13 mouse cellular contexts compared by ENCODE assay signal in genomic region chr3:60371176-60371965, GRCm38 (mm10).
DNase-seq lines count a peak whose midpoint lies in the region; ATAC-seq and TF ChIP-seq lines count a peak whose summit lies in the region.
"Had no signal": no experiment of that assay in that cellular context is flagged by ENCODE, and none has a peak within 500 bp of the region (broad histone marks: within the 10 kb centered on the region; RNA-seq: fewer than 3 reads in every experiment).

No protein-coding gene starts in this region.

- no peak for TF ChIP-seq EP300 in MEL (IDR thresholded peaks at IDR 0.05; ENCODE audit: low read depth in 1 of 2, low read length in 2 of 2)

- WGBS in lung, embryonic 16.5 days: 66% methylated on average over 2 of the region's 2 CpGs
- 64% methylated on average over 2 of the region's 2 CpGs for WGBS in lung, adult 2 months

- no peaks in the 10 kb centered on the region for H3K9me3 ChIP-seq in lung, embryonic 16.5 days (ENCODE audit: control insufficient read depth, low read length)
- no peaks in the 10 kb centered on the region for H3K9me3 ChIP-seq in MEL (replicated peaks; ENCODE audit: insufficient read depth, low read length)
- H3K9me3 ChIP-seq: hindbrain, embryonic 13.5 days had no signal

- H3K9ac ChIP-seq in lung, embryonic 16.5 days (ENCODE audit: low read length): no peak overlapping the region
- no peak overlapping the region for H3K9ac ChIP-seq in MEL (ENCODE audit: control insufficient read depth, low read depth, low read length, poor library complexity, severe bottlenecking)
- H3K9ac ChIP-seq: hindbrain, embryonic 13.5 days; lung, embryonic 14.5 days had no signal

- H3K27me3 ChIP-seq in lung, embryonic 16.5 days (ENCODE audit: control insufficient read depth, insufficient read depth, low read depth, low read length): no peaks in the 10 kb centered on the region
- no peaks in the 10 kb centered on the region for H3K27me3 ChIP-seq in MEL (ENCODE audit: control insufficient read depth in 1 of 2, insufficient read depth in 2 of 2, low read length in 2 of 2)
- H3K27me3 ChIP-seq: hindbrain, embryonic 13.5 days had no signal

- no peaks in the 10 kb centered on the region for H3K4me1 ChIP-seq in lung, embryonic 16.5 days (replicated peaks; ENCODE audit: control insufficient read depth, insufficient read depth, low read length)
- H3K4me1 ChIP-seq in lung, adult 2 months (ENCODE audit: control insufficient read depth, insufficient read depth, low read length): no peaks in the 10 kb centered on the region
- peaks cover 0 to 7% of the 10 kb centered on the region in 2 experiments; a peak in 2 of 4 replicates for H3K4me1 ChIP-seq in MEL (ENCODE audit: control insufficient read depth in 1 of 2, insufficient read depth in 2 of 2, low read length in 2 of 2)
- H3K4me1 ChIP-seq in embryonic fibroblast, embryonic 13.5 days (ENCODE audit: control insufficient read depth, insufficient read depth, low read length): peaks cover 2% of the 10 kb centered on the region; the same call in 1 of the 2 replicates
- H3K4me1 ChIP-seq: hindbrain, embryonic 13.5 days had no signal

- 0 out of 2 replicates have a peak overlapping the region, but pooled peaks have one; percentile 15 for H3K27ac ChIP-seq in lung, embryonic 16.5 days (ENCODE audit: low read length)
- H3K27ac ChIP-seq in MEL (ENCODE audit: control insufficient read depth, low read depth, low read length): no peak overlapping the region
- peak overlapping the region; percentile 58 for H3K27ac ChIP-seq in embryonic fibroblast, embryonic 13.5 days (ENCODE audit: insufficient read depth, low read length)
- H3K27ac ChIP-seq: hindbrain, embryonic 13.5 days had no signal

- H3K79me2 ChIP-seq in MEL (ENCODE audit: control insufficient read depth, insufficient read depth, low read length, poor library complexity): no peaks in the 10 kb centered on the region

- DNase-seq in lung, adult 2 months: no peak
- peak; percentile 35 for DNase-seq in MEL (ENCODE audit: low read depth, low spot score)
- no peak for DNase-seq in left cerebral cortex, adult 11 months (ENCODE audit: low spot score)
- DNase-seq in cerebellum, postnatal 25 days: no peak
- DNase-seq: kidney, adult 11 months; lung, embryonic 14.5 days; right cerebral cortex, postnatal 14 days had no signal

- H3K4me2 ChIP-seq in lung, embryonic 16.5 days (ENCODE audit: low read depth, low read length): no peak overlapping the region
- H3K4me2 ChIP-seq: hindbrain, embryonic 13.5 days; lung, embryonic 14.5 days had no signal

- H3K4me3 ChIP-seq in lung, embryonic 16.5 days (ENCODE audit: low read length): no peak overlapping the region
- H3K4me3 ChIP-seq in lung, adult 2 months (replicated peaks; ENCODE audit: extremely low read depth, low read depth, low read length): no peak overlapping the region
- H3K4me3 ChIP-seq in MEL (ENCODE audit: control insufficient read depth in 1 of 2, insufficient read depth in 1 of 2, low read depth in 2 of 2, low read length in 2 of 2): no peak overlapping the region
- no peak overlapping the region for H3K4me3 ChIP-seq in embryonic fibroblast, embryonic 13.5 days (ENCODE audit: insufficient read depth, low read length)
- H3K4me3 ChIP-seq: hindbrain, embryonic 13.5 days had no signal

- no peaks in the 10 kb centered on the region for H3K36me3 ChIP-seq in lung, embryonic 16.5 days (ENCODE audit: control insufficient read depth, insufficient read depth, low read length)
- H3K36me3 ChIP-seq in MEL (ENCODE audit: control insufficient read depth in 1 of 2, insufficient read depth in 2 of 2, low read length in 2 of 2): peaks cover 0 to 6% of the 10 kb centered on the region in 2 experiments; a peak in 2 of 4 replicates
- H3K36me3 ChIP-seq: hindbrain, embryonic 13.5 days had no signal

- no peak for ATAC-seq in lung, embryonic 16.5 days (ENCODE audit: low read depth)
- ATAC-seq in hematopoietic stem cell, adult 5-6 weeks (replicated peaks in 1 of 2; ENCODE audit: insufficient read depth in 1 of 2, low FRiP score in 2 of 2, low TSS enrichment in 1 of 2, low read depth in 1 of 2, poor library complexity in 2 of 2, severe bottlenecking in 2 of 2): peak; percentile 59 to 74; a peak in 3 of 4 replicates
- ATAC-seq in CD4-positive, CD25-positive, alpha-beta regulatory T cell, adult 4 months: no peak
- ATAC-seq: midbrain, embryonic 16.5 days had no signal

- no peak for TF ChIP-seq POLR2A in lung, adult 2 months (IDR thresholded peaks at IDR 0.05; ENCODE audit: borderline replicate concordance, extremely low read depth, low read depth, low read length)
- no peak for TF ChIP-seq POLR2A in MEL (IDR thresholded peaks at IDR 0.05; ENCODE audit: control insufficient read depth in 1 of 2, insufficient read depth in 1 of 2, low read depth in 1 of 2, low read length in 2 of 2, poor library complexity in 1 of 2)
- TF ChIP-seq POLR2A in embryonic fibroblast, embryonic 13.5 days (IDR thresholded peaks at IDR 0.05; ENCODE audit: low read depth, low read length): no peak

- no peak for TF ChIP-seq RAD21 in MEL (IDR thresholded peaks at IDR 0.05; ENCODE audit: low read depth, low read length)

- TF ChIP-seq CTCF in lung, adult 2 months (IDR thresholded peaks at IDR 0.05; ENCODE audit: insufficient read depth, low read length): no peak
- TF ChIP-seq CTCF in MEL (IDR thresholded peaks at IDR 0.05 in 2 of 3, conservative IDR thresholded peaks at IDR 0.05 in 1 of 3; ENCODE audit: control insufficient read depth in 1 of 3, insufficient read depth in 1 of 3, low read depth in 2 of 3, low read length in 3 of 3, poor library complexity in 1 of 3, severe bottlenecking in 1 of 3): no peak
- no peak for TF ChIP-seq CTCF in embryonic fibroblast, embryonic 13.5 days (IDR thresholded peaks at IDR 0.05; ENCODE audit: borderline replicate concordance, insufficient read depth, low read length)

TF ChIP-seq in MEL, 35 proteins besides CTCF, POLR2A, EP300 and RAD21:
- TF ChIP-seq UBTF (IDR thresholded peaks at IDR 0.05; ENCODE audit: borderline replicate concordance, insufficient read depth, low read depth, low read length) (no peak), ZNF384 (IDR thresholded peaks at IDR 0.05; ENCODE audit: low read depth, low read length) (peak; percentile 68)

Comparison
In these comparisons a context has a peak if more than half of its experiments do, and no peak if none do; other contexts are left out.
1. ATAC-seq: peak in hematopoietic stem cell, adult 5-6 weeks (2 of 2); none in lung, embryonic 16.5 days (single experiment) and CD4-positive, CD25-positive, alpha-beta regulatory T cell, adult 4 months (single experiment).